Mouse (Mus musculus) right cerebral cortex, adult 2 months (tissue): ENCODE data around the gene Xpo6.
A peak's percentile ranks its signal among the peaks of the same experiment; 100 is the strongest.

Source experiments
- DNase-seq, 2 experiments: peaks; one replicate each; pipeline ENCODE4 v3.0.0; 2021 to 2022; ENCODE audit warnings: low spot score in 2 of 2

Xpo6 gene

DNA sequence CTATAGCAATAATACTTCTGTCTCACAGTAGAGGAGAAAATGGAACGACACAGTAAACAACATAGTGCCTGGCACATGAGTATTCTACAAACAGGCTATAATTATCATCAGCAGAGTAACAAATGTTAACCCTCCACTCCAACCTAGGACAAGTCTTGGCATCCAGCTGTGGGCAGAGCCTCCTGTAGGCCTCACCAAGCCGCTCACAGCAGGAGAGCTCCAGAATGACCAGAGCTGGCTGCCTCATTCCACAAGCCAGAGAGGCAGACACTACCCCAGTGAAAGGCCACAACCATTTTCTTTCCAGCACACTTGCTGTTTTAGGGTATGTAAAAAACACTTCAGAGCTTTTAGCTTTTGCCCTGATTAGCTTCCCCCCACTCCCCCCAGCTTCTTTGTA, 72.6 kb downstream of the Xpo6 start:
- DNase-seq, result no peak

GRCm38 (mm10) chr7:126126502-126126901, 73.8 kb downstream of the Xpo6 start:
- DNase-seq, result no peak

DNA sequence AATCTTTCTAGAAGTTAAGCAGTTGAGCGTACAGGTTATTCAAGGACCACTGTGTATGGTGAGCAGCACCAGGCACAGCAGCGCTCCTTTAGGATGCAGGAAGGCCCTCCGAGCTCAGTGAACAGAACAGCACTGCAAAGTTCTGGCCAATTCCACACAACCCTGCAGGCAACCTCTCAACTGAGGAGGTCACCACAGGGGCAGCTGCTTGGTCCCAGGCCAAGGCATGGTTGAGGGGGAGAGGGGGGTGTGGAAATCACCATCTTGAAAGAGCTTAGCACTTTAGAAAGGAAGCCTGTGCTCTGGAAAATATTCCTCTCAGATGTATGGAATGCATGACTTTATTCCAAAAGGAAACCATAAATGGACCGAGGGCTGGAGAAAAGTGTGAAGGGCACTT, 78.8 kb downstream of the Xpo6 start:
- DNase-seq, result no peak

DNA sequence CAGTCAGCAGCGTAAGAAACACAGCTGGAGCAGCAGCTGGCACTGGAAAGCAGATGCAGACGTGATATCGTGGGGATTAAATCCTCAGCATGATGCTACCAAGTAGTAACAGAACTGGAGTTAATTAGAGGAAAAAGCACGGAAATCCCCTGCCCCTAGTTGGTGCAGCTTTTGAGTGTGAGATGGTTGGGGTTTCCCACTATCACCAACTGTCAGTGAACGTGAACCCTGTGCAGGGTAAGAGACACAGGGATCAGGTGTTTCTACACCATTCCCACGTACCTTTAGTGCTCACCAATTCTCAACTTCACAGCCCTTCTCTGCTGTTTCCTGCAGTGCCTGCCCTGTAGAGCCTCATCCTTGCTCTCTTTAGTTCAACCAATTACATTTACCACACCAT, 80.5 kb downstream of the Xpo6 start:
- no peak for DNase-seq

- no peak for DNase-seq
Measured at GRCm38 (mm10) chr7:126113263-126113662, 87.0 kb downstream of the Xpo6 start.

DNA sequence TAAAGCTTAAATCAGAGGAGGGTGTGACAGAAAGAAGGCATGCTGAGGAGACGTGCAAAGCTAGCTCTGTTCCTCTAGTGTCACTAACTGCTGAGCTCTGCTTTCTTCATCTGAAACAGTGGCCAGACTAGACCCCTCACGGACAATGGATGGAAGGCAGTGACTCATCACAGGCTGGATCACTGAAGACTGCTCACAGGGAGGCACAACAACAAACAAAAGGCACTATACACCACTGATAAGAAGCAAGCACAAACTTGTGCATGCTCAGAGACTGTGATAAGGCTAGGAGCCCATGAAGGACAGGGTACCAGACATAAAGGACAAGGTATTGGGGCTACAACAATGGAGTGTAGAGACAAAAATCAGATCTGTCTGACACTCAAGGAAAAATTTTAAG, 89.1 kb downstream of the Xpo6 start:
- no peak for DNase-seq

GRCm38 (mm10) chr7:126109898-126110297, 90.4 kb downstream of the Xpo6 start:
- no peak for DNase-seq

- no peak for DNase-seq
Measured at GRCm38 (mm10) chr7:126100440-126100839, 99.9 kb downstream of the Xpo6 start.

DNA sequence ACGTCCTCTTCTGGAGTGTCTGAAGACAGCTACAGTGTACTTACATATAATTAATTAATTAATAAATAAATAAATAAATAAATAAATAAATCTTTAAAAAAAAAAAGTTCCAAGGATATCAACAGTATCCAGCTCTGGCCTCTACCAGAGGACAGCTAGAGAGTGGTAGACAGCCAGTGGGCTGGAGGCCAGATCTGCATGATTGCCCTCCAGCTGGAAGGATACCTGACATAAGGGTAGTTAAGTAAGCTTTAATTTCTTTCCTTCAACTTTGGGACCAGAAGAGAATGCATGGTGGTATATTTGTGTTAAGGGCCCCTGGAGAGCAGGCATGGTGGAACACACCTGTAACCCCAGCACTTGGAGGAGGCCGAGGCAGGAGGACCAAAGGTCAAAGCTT, 100.5 kb downstream of the Xpo6 start:
- no peak for DNase-seq

GRCm38 (mm10) chr7:126099163-126099775, 101.0 kb downstream of the Xpo6 start:
- DNase-seq, result no peak

DNA sequence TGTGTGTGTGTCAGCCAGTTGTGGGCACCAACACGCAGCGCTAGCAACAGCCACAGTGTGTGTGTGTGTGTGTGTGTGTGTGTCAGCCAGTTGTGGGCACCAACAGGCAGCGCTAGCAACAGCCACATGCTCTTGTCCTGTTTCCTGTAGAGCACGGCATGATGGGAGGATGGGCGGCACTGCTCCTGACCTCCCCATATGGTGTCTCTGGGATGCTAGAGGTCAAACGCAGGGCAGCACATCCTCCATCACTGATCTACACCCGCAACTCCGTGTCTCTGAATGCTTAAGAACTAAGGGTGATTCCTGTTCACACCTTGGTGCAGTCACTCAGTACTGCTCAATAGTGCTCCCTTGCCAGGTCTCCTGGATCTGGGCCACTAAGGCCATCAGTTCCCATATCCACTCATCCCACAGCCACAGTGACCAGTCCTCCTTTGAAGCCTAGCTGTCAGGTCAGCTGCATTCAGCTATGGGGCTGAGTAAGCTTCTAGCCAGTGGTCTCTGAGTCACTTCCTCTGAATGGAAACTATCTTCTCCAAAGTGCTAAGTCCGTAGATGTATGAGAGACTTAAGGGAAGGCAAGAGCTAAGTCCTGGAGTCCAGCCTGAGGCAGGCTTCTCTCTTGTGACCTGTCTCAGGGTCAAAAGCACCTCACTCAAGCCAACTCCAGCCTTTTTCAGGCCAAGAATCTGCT, 102.9 kb downstream of the Xpo6 start:
- DNase-seq, result no peak

DNA sequence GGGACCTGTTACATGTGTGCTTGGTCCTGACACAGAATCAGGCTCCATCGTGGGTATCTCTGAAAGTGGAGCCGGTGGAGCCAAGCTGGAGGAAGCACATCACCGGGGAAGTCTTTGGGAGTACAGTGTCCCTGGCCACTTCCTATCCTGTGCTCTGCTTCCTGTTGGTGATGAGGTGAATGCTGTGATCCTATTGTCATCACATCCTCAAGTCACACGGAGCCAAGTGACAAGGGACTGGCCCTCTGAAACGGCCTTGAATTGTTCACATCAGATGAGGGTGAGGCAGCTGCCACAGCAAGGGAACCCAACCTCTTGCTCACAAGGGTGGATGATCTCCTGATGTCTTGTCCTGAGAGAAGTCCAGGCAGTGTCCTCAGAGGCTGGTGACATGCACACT, 103.7 kb downstream of the Xpo6 start:
- no peak for DNase-seq

DNA sequence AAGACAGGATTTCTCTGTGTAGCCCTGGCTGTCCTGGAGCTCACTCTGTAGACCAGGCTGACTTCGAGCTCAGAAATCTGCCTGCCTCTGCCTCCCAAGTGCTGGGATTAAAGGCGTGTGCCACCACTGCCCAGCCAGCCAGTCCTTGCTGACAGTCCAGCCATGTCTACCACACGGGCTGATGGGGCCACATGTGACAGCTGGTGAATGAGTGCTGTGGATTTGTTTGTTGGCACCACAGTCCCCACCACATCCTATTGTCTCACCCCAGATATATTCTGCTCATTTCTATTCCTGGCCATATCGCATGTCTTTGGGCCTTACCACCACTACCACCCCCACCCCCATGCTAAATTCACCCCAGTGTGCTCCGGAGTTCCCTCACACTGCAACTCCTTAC, 105.6 kb downstream of the Xpo6 start:
- DNase-seq, result no peak

- DNase-seq, result no peak
Measured at GRCm38 (mm10) chr7:126093162-126093561, 107.1 kb downstream of the Xpo6 start.

DNA sequence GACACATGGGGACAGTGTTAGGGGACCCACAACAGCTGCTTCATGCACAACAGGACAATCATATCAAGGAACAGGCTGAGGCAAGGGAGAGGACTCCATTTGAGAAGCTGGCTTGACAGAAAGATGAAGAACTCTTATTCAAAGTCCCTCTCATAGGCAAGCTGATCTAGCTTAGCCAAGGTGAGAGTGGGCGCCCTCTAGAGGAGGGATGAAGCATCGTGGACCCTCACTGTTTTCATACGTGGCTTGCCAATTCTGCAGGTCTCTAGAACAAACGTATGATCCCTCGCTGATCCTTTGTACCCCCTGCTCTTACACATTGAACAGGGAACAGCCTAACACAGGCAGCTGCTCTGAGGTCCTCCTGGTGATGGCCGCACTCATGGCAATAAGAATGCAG, 110.5 kb downstream of the Xpo6 start:
- DNase-seq, result peak; percentile 69 to 76

- no peak for DNase-seq
Measured at GRCm38 (mm10) chr7:126088155-126088554, 112.1 kb downstream of the Xpo6 start.

- DNase-seq, result no peak
Measured at GRCm38 (mm10) chr7:126087602-126088001, 112.7 kb downstream of the Xpo6 start.

- no peak for DNase-seq
Measured at GRCm38 (mm10) chr7:126086321-126086741, 114.0 kb downstream of the Xpo6 start.

GRCm38 (mm10) chr7:126085154-126085553, 115.1 kb downstream of the Xpo6 start:
- DNase-seq, result no peak

GRCm38 (mm10) chr7:126083980-126084348, 116.3 kb downstream of the Xpo6 start:
- DNase-seq, result no peak

DNA sequence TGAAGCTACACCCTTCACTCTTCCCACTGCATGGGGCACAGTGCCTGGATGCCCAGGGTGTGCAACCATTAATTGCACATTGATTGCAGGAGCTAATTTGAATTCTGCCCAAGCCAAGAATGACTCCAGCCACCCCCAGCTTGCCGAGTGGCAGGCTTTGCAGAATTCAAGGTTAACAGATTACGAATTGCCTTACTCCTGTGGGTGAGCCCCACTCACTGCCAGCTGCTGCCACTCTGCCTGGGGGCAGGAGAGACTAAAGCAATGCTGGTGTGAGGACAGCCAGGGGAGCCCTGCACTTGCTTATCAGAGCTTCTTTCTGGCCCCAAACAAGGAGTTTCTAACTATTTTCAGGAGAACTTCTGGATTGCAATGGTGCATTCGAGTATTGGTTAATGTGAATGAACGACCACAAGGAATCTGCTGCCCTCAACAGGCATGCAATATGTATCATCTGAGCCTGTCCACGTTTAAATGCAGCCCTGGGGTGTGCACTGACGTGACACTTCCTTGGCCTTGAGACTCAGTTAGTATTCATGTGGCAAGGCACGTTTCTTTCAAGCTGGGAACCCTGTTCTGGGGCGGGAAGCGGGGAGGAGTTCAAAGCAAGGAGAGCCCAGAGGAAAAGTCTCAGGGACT, 116.8 kb downstream of the Xpo6 start:
- peak; percentile 44 to 55 for DNase-seq

GRCm38 (mm10) chr7:126082286-126082741, 118.0 kb downstream of the Xpo6 start, which contains the start of gene Gsg1l:
Gene Gsg1l, minus strand, starts transcription at chr7:126082411.
- peak; percentile 43 to 61 for DNase-seq

- no peak for DNase-seq
Measured at GRCm38 (mm10) chr7:126081727-126082285, 118.5 kb downstream of the Xpo6 start.
